14 mouse cellular contexts compared by ENCODE assay signal in genomic region chr2:32171658-32172433, GRCm38 (mm10). TPM values are rescaled to one million over a fixed set of nuclear protein-coding genes. Genes with fewer than 3 reads are reported as not detected.
A peak's percentile ranks its signal among the peaks of the same experiment; 100 is the strongest.
DNase-seq lines count a peak whose midpoint lies in the region; ATAC-seq and TF ChIP-seq lines count a peak whose summit lies in the region.
"Had no signal": no experiment of that assay in that cellular context is flagged by ENCODE, and none has a peak within 500 bp of the region (broad histone marks: within the 10 kb centered on the region; RNA-seq: fewer than 3 reads in every experiment).

No protein-coding gene starts in this region.

- H3K4me2 ChIP-seq in hindbrain, postnatal 0 days (ENCODE audit: low read depth, low read length), result no peak overlapping the region
- H3K4me2 ChIP-seq in hindbrain, embryonic 16.5 days (ENCODE audit: low read length), result no peak overlapping the region
- H3K4me2 ChIP-seq in embryonic facial prominence, embryonic 15.5 days (replicated peaks), result no peak overlapping the region
- no peak overlapping the region for H3K4me2 ChIP-seq in lung, postnatal 0 days (replicated peaks; ENCODE audit: low read depth, low read length)
- H3K4me2 ChIP-seq: liver, embryonic 11.5 days had no signal

- TF ChIP-seq CTCF in hindbrain, postnatal 0 days (IDR thresholded peaks at IDR 0.05; ENCODE audit: low read depth), result no peak
- no peak for TF ChIP-seq CTCF in lung, postnatal 0 days (IDR thresholded peaks at IDR 0.05)

- no peaks in the 10 kb centered on the region for H3K27me3 ChIP-seq in hindbrain, postnatal 0 days (ENCODE audit: insufficient read depth, low read length)
- no peaks in the 10 kb centered on the region for H3K27me3 ChIP-seq in hindbrain, embryonic 16.5 days (replicated peaks; ENCODE audit: control insufficient read depth, insufficient read depth, low read length)
- no peaks in the 10 kb centered on the region for H3K27me3 ChIP-seq in embryonic facial prominence, embryonic 15.5 days
- H3K27me3 ChIP-seq in lung, postnatal 0 days (replicated peaks; ENCODE audit: insufficient read depth, low read length), result no peaks in the 10 kb centered on the region
- H3K27me3 ChIP-seq: CH12.LX had no signal

- ATAC-seq in hindbrain, postnatal 0 days, result no peak
- ATAC-seq in hindbrain, embryonic 16.5 days, result no peak
- no peak for ATAC-seq in embryonic facial prominence, embryonic 15.5 days (ENCODE audit: insufficient number of reproducible peaks, low FRiP score, low TSS enrichment, low read depth)
- no peak for ATAC-seq in lung, postnatal 0 days

- in situ Hi-C loops in ES-E14 (cut with MboI; ENCODE audit: low sequenced_read_pairs in 2 of 2, unreplicated experiment in 2 of 2), result no loop called here

- H3K9me3 ChIP-seq in hindbrain, postnatal 0 days (ENCODE audit: low read length), result no peaks in the 10 kb centered on the region
- no peaks in the 10 kb centered on the region for H3K9me3 ChIP-seq in hindbrain, embryonic 16.5 days (ENCODE audit: control insufficient read depth, low read length)
- H3K9me3 ChIP-seq in ES-E14 (ENCODE audit: control insufficient read depth, insufficient read depth, low read depth, low read length), result no peaks in the 10 kb centered on the region
- H3K9me3 ChIP-seq in embryonic facial prominence, embryonic 15.5 days (replicated peaks), result no peaks in the 10 kb centered on the region
- H3K9me3 ChIP-seq in lung, postnatal 0 days (ENCODE audit: low read length), result no peaks in the 10 kb centered on the region
- H3K9me3 ChIP-seq: forebrain, embryonic 10.5 days had no signal

- H3K4me1 ChIP-seq in hindbrain, postnatal 0 days (ENCODE audit: insufficient read depth, low read length), result peaks cover 39% of the 10 kb centered on the region
- peaks cover 65% of the 10 kb centered on the region for H3K4me1 ChIP-seq in hindbrain, embryonic 16.5 days (ENCODE audit: control insufficient read depth, insufficient read depth, low read depth, low read length)
- H3K4me1 ChIP-seq in ES-E14 (ENCODE audit: control insufficient read depth in 2 of 2, insufficient read depth in 2 of 2, low read length in 2 of 2, poor library complexity in 1 of 2), result peaks cover 15 to 35% of the 10 kb centered on the region in 2 experiments
- peaks cover 75% of the 10 kb centered on the region for H3K4me1 ChIP-seq in embryonic facial prominence, embryonic 15.5 days
- H3K4me1 ChIP-seq in lung, postnatal 0 days (ENCODE audit: insufficient read depth, low read depth, low read length), result peaks cover 33% of the 10 kb centered on the region

- peak; percentile 41 for DNase-seq in gastrocnemius, postnatal 25 days
- no peak for DNase-seq in gastrocnemius, postnatal 14 days
- no peak for DNase-seq in hindbrain, postnatal 0 days (ENCODE audit: low spot score)
- no peak for DNase-seq in ES-E14 (ENCODE audit: low read depth, low spot score)
- no peak for DNase-seq in lung, postnatal 0 days (ENCODE audit: low spot score)
- DNase-seq in urinary bladder, postnatal 36 days (ENCODE audit: low spot score in 2 of 2), result no peak
- DNase-seq: adrenal gland, postnatal 36 days; embryo, embryonic 11 days; kidney, adult 11 months had no signal

- TF ChIP-seq EP300 in lung, postnatal 0 days (IDR thresholded peaks at IDR 0.05), result no peak

- H3K9ac ChIP-seq in hindbrain, postnatal 0 days (replicated peaks; ENCODE audit: low read length), result no peak overlapping the region
- no peak overlapping the region for H3K9ac ChIP-seq in hindbrain, embryonic 16.5 days (ENCODE audit: low read depth, low read length)
- H3K9ac ChIP-seq in ES-E14 (ENCODE audit: insufficient read depth, low read depth, low read length, poor library complexity, severe bottlenecking), result 0 out of 2 replicates have a peak overlapping the region, but pooled peaks have one; percentile 2
- H3K9ac ChIP-seq in embryonic facial prominence, embryonic 15.5 days, result no peak overlapping the region
- no peak overlapping the region for H3K9ac ChIP-seq in lung, postnatal 0 days (replicated peaks; ENCODE audit: low read depth)

- no peak overlapping the region for H3K4me3 ChIP-seq in hindbrain, postnatal 0 days (ENCODE audit: low read length)
- H3K4me3 ChIP-seq in hindbrain, embryonic 16.5 days (ENCODE audit: low read length), result no peak overlapping the region
- H3K4me3 ChIP-seq in ES-E14 (ENCODE audit: insufficient read depth in 1 of 2, low read depth in 1 of 2, low read length in 2 of 2, poor library complexity in 1 of 2, severe bottlenecking in 1 of 2), result peak overlapping the region in 1 of 2 experiments; percentile 11; a peak in 1 of 4 replicates
- H3K4me3 ChIP-seq in embryonic facial prominence, embryonic 15.5 days (replicated peaks), result no peak overlapping the region
- H3K4me3 ChIP-seq in lung, postnatal 0 days (ENCODE audit: low read depth, low read length), result no peak overlapping the region
- H3K4me3 ChIP-seq: forebrain, embryonic 10.5 days had no signal

- 55% methylated on average over 14 of the region's 14 CpGs for WGBS in hindbrain, postnatal 0 days
- 75% methylated on average over 14 of the region's 14 CpGs for WGBS in hindbrain, embryonic 16.5 days
- WGBS in embryonic facial prominence, embryonic 15.5 days, result 74% methylated on average over 14 of the region's 14 CpGs
- 79% methylated on average over 14 of the region's 14 CpGs for WGBS in lung, postnatal 0 days

- no peaks in the 10 kb centered on the region for H3K36me3 ChIP-seq in hindbrain, postnatal 0 days (ENCODE audit: insufficient read depth, low read length)
- H3K36me3 ChIP-seq in hindbrain, embryonic 16.5 days (ENCODE audit: control insufficient read depth, insufficient read depth, low read length), result no peaks in the 10 kb centered on the region
- H3K36me3 ChIP-seq in ES-E14 (ENCODE audit: control insufficient read depth, insufficient read depth, low read length, poor library complexity, severe bottlenecking), result peaks cover 5% of the 10 kb centered on the region; the same call in 1 of the 2 replicates
- H3K36me3 ChIP-seq in embryonic facial prominence, embryonic 15.5 days, result no peaks in the 10 kb centered on the region
- no peaks in the 10 kb centered on the region for H3K36me3 ChIP-seq in lung, postnatal 0 days (ENCODE audit: insufficient read depth, low read length)

- intact Hi-C loops in gastrocnemius, postnatal 14 days (cut with DNase I; ENCODE audit: low total_unique reads), result no loop called here

- peak overlapping the region; percentile 41 for H3K27ac ChIP-seq in hindbrain, postnatal 0 days
- H3K27ac ChIP-seq in hindbrain, embryonic 16.5 days (ENCODE audit: low read depth, low read length), result no peak overlapping the region
- peak overlapping the region; percentile 23; the same call in 1 of the 2 replicates for H3K27ac ChIP-seq in ES-E14 (ENCODE audit: insufficient read depth, low read depth, low read length, poor library complexity, severe bottlenecking)
- H3K27ac ChIP-seq in embryonic facial prominence, embryonic 15.5 days (replicated peaks), result 0 out of 2 replicates have a peak overlapping the region, but pooled peaks have one; percentile 4
- no peak overlapping the region for H3K27ac ChIP-seq in lung, postnatal 0 days (ENCODE audit: low read length)
- H3K27ac ChIP-seq: forebrain, embryonic 10.5 days had no signal

TF ChIP-seq in ES-E14, 5 proteins besides CTCF, POLR2A, EP300 and RAD21:
- TF ChIP-seq ZNF384 (IDR thresholded peaks at IDR 0.05; ENCODE audit: low read depth, low read length), result no peak
- no peak for TF ChIP-seq HCFC1 (IDR thresholded peaks at IDR 0.05; ENCODE audit: borderline replicate concordance, insufficient read depth, low read length)
- no peak for TF ChIP-seq CHD2 (IDR thresholded peaks at IDR 0.05; ENCODE audit: low read depth, low read length)
TF ChIP-seq in ES-E14: peak in this region for 0.

RNA-seq across cellular contexts. Expression of gene Prrc2b, which starts 21.0 kb away (rescaled TPM):
- total RNA-seq in gastrocnemius, postnatal 25 days (2021), result 10 to 100 TPM; 67.0 to 69.6 TPM
- total RNA-seq in gastrocnemius, postnatal 14 days (2021), result 10 to 100 TPM; 79.2 to 83.9 TPM
- 188 and 206 TPM in 2 replicates for total RNA-seq in hindbrain, postnatal 0 days (2014; rRNA removed)
- polyA plus RNA-seq in hindbrain, postnatal 0 days (2015; fragmentation: Nextera tagmentation; extraction: Ambion mirVana), result 44.8 and 55.9 TPM in 2 replicates
- 49.7 and 66.2 TPM in 2 replicates for polyA plus RNA-seq in hindbrain, embryonic 16.5 days (2015; fragmentation: Nextera tagmentation; extraction: Ambion mirVana)
- 75.1 and 88.5 TPM in 2 replicates for total RNA-seq in ES-E14 (2012; rRNA removed)
- 54.0 and 56.2 TPM in 2 replicates for polyA plus RNA-seq in embryonic facial prominence, embryonic 15.5 days (2015; fragmentation: Nextera tagmentation; extraction: Ambion mirVana)
- 21.2 and 24.6 TPM in 2 replicates for polyA plus RNA-seq in lung, postnatal 0 days (2015; fragmentation: Nextera tagmentation; extraction: Ambion mirVana)

Comparison
In these comparisons a context has a peak if more than half of its experiments do, and no peak if none do; other contexts are left out.
1. H3K27ac ChIP-seq: peak in hindbrain, postnatal 0 days (single experiment), ES-E14 (single experiment) and embryonic facial prominence, embryonic 15.5 days (single experiment); none in hindbrain, embryonic 16.5 days (single experiment) and lung, postnatal 0 days (single experiment).